Mouse (Mus musculus): ENCODE results near the gene Srrm1. TPM values are rescaled to one million over a fixed set of nuclear protein-coding genes. Genes with fewer than 3 reads are reported as not detected.

Srrm1 gene
- polyA plus RNA-seq, 1 experiment from 2014 or later = 174 TPM

GRCm38 (mm10) chr4:135352326-135353065 is 625 bp downstream of the Srrm1 start:
- H3K4me1 ChIP-seq = peaks cover 23% of the 10 kb centered on the region
- H3K4me3 ChIP-seq (replicated peaks) = peak overlapping the region; percentile 98
- no peaks in the 10 kb centered on the region for H3K27me3 ChIP-seq (replicated peaks)
- peaks cover 3% of the 10 kb centered on the region; the same call in 1 of the 2 replicates for H3K36me3 ChIP-seq
- ATAC-seq (ENCODE audit: low FRiP score) = peak; percentile 43
- under 1% methylated on average over 62 of the region's 67 CpGs for WGBS
- H3K27ac ChIP-seq (replicated peaks) = peak overlapping the region; percentile 98
- peak overlapping the region; percentile 86 for H3K4me2 ChIP-seq
- H3K9ac ChIP-seq (replicated peaks) = peak overlapping the region; percentile 98
- H3K9me3 ChIP-seq (replicated peaks) = no peaks in the 10 kb centered on the region

GRCm38 (mm10) chr4:135337376-135337942 is 15.7 kb downstream of the Srrm1 start:
- Histone ChIP-seq H3K36me3 (peaks cover 93% of the 10 kb centered on the region), H3K27me3 (replicated peaks) (no peaks in the 10 kb centered on the region), H3K4me2 (no peak overlapping the region), H3K9me3 (replicated peaks) (no peaks in the 10 kb centered on the region), H3K9ac (replicated peaks) (no peak overlapping the region), H3K4me3 (replicated peaks) (no peak overlapping the region), H3K4me1 (no peaks in the 10 kb centered on the region), H3K27ac (replicated peaks) (no peak overlapping the region)
- no peak for ATAC-seq (ENCODE audit: low FRiP score)
- WGBS = 76% methylated on average over 14 of the region's 14 CpGs

- Histone ChIP-seq H3K36me3 (peaks cover 93% of the 10 kb centered on the region), H3K4me1 (no peaks in the 10 kb centered on the region), H3K9ac (replicated peaks) (no peak overlapping the region), H3K4me2 (no peak overlapping the region), H3K27me3 (replicated peaks) (no peaks in the 10 kb centered on the region), H3K9me3 (replicated peaks) (no peaks in the 10 kb centered on the region), H3K4me3 (replicated peaks) (no peak overlapping the region), H3K27ac (replicated peaks) (no peak overlapping the region)
- WGBS = 93% methylated on average over 3 of the region's 3 CpGs
- ATAC-seq (ENCODE audit: low FRiP score) = no peak
These were observed 17.1 kb downstream of the Srrm1 start for GRCm38 (mm10) chr4:135336023-135336357.

GRCm38 (mm10) chr4:135335327-135336022 is 17.6 kb downstream of the Srrm1 start:
- ATAC-seq (ENCODE audit: low FRiP score) = no peak
- Histone ChIP-seq H3K9ac (replicated peaks) (no peak overlapping the region), H3K4me3 (replicated peaks) (no peak overlapping the region), H3K27me3 (replicated peaks) (no peaks in the 10 kb centered on the region), H3K4me2 (no peak overlapping the region), H3K36me3 (peaks cover 91% of the 10 kb centered on the region), H3K9me3 (replicated peaks) (no peaks in the 10 kb centered on the region), H3K4me1 (no peaks in the 10 kb centered on the region), H3K27ac (replicated peaks) (no peak overlapping the region)
- 84% methylated on average over 9 of the region's 9 CpGs for WGBS

- Histone ChIP-seq H3K4me2 (no peak overlapping the region), H3K4me1 (no peaks in the 10 kb centered on the region), H3K36me3 (peaks cover 93% of the 10 kb centered on the region), H3K9me3 (replicated peaks) (no peaks in the 10 kb centered on the region), H3K27me3 (replicated peaks) (no peaks in the 10 kb centered on the region), H3K4me3 (replicated peaks) (no peak overlapping the region), H3K9ac (replicated peaks) (no peak overlapping the region), H3K27ac (replicated peaks) (no peak overlapping the region)
- 92% methylated on average over 3 of the region's 3 CpGs for WGBS
- ATAC-seq (ENCODE audit: low FRiP score) = no peak
These were observed 26.7 kb downstream of the Srrm1 start for GRCm38 (mm10) chr4:135326469-135326868.

GRCm38 (mm10) chr4:135326046-135326445 is 27.1 kb downstream of the Srrm1 start:
- H3K36me3 ChIP-seq = peaks cover 93% of the 10 kb centered on the region
- no peaks in the 10 kb centered on the region for H3K4me1 ChIP-seq
- H3K4me2 ChIP-seq = no peak overlapping the region
- no peak overlapping the region for H3K27ac ChIP-seq (replicated peaks)
- ATAC-seq (ENCODE audit: low FRiP score) = no peak
- H3K9me3 ChIP-seq (replicated peaks) = no peaks in the 10 kb centered on the region
- H3K4me3 ChIP-seq (replicated peaks) = no peak overlapping the region
- H3K27me3 ChIP-seq (replicated peaks) = no peaks in the 10 kb centered on the region
- H3K9ac ChIP-seq (replicated peaks) = no peak overlapping the region

- ATAC-seq (ENCODE audit: low FRiP score) = no peak
- 87% methylated on average over 8 of the region's 8 CpGs for WGBS
- no peak overlapping the region for H3K4me3 ChIP-seq (replicated peaks)
- H3K4me2 ChIP-seq = no peak overlapping the region
- no peaks in the 10 kb centered on the region for H3K27me3 ChIP-seq (replicated peaks)
- H3K27ac ChIP-seq (replicated peaks) = no peak overlapping the region
- no peaks in the 10 kb centered on the region for H3K9me3 ChIP-seq (replicated peaks)
- H3K9ac ChIP-seq (replicated peaks) = no peak overlapping the region
- H3K36me3 ChIP-seq = peaks cover 90% of the 10 kb centered on the region
- no peaks in the 10 kb centered on the region for H3K4me1 ChIP-seq
These were observed 30.1 kb downstream of the Srrm1 start for GRCm38 (mm10) chr4:135323021-135323420.

- Histone ChIP-seq H3K9ac (replicated peaks) (no peak overlapping the region), H3K4me3 (replicated peaks) (no peak overlapping the region), H3K4me2 (no peak overlapping the region), H3K27ac (replicated peaks) (no peak overlapping the region), H3K4me1 (peaks cover 5% of the 10 kb centered on the region; the same call in 1 of the 2 replicates), H3K27me3 (replicated peaks) (no peaks in the 10 kb centered on the region), H3K36me3 (peaks cover 73% of the 10 kb centered on the region), H3K9me3 (replicated peaks) (no peaks in the 10 kb centered on the region)
- ATAC-seq (ENCODE audit: low FRiP score) = peak; percentile 85; the same call in 1 of the 2 replicates
- WGBS = 25% methylated on average over 2 of the region's 2 CpGs
These were observed 35.2 kb downstream of the Srrm1 start for GRCm38 (mm10) chr4:135317966-135318365.

- H3K4me1 ChIP-seq = peaks cover 5% of the 10 kb centered on the region; the same call in 1 of the 2 replicates
- H3K27ac ChIP-seq (replicated peaks) = no peak overlapping the region
- no peak for ATAC-seq (ENCODE audit: low FRiP score)
- H3K9ac ChIP-seq (replicated peaks) = no peak overlapping the region
- H3K4me3 ChIP-seq (replicated peaks) = no peak overlapping the region
- H3K4me2 ChIP-seq = no peak overlapping the region
- 92% methylated on average over 4 of the region's 4 CpGs for WGBS
- H3K36me3 ChIP-seq = peaks cover 68% of the 10 kb centered on the region
- H3K9me3 ChIP-seq (replicated peaks) = no peaks in the 10 kb centered on the region
- no peaks in the 10 kb centered on the region for H3K27me3 ChIP-seq (replicated peaks)
These were observed 35.6 kb downstream of the Srrm1 start for GRCm38 (mm10) chr4:135317539-135317938.

GRCm38 (mm10) chr4:135315287-135315686 is 37.8 kb downstream of the Srrm1 start:
- H3K27me3 ChIP-seq (replicated peaks) = no peaks in the 10 kb centered on the region
- 96% methylated on average over 9 of the region's 9 CpGs for WGBS
- H3K9ac ChIP-seq (replicated peaks) = no peak overlapping the region
- peaks cover 47% of the 10 kb centered on the region for H3K36me3 ChIP-seq
- no peak overlapping the region for H3K4me2 ChIP-seq
- no peak for ATAC-seq (ENCODE audit: low FRiP score)
- H3K9me3 ChIP-seq (replicated peaks) = no peaks in the 10 kb centered on the region
- H3K27ac ChIP-seq (replicated peaks) = no peak overlapping the region
- peaks cover 5% of the 10 kb centered on the region; the same call in 1 of the 2 replicates for H3K4me1 ChIP-seq
- H3K4me3 ChIP-seq (replicated peaks) = no peak overlapping the region

- Histone ChIP-seq H3K27me3 (replicated peaks) (no peaks in the 10 kb centered on the region), H3K4me2 (no peak overlapping the region), H3K36me3 (peaks cover 40% of the 10 kb centered on the region), H3K4me1 (peaks cover 5% of the 10 kb centered on the region; the same call in 1 of the 2 replicates), H3K9me3 (replicated peaks) (no peaks in the 10 kb centered on the region), H3K9ac (replicated peaks) (no peak overlapping the region), H3K4me3 (replicated peaks) (no peak overlapping the region), H3K27ac (replicated peaks) (no peak overlapping the region)
- no peak for ATAC-seq (ENCODE audit: low FRiP score)
- WGBS = 87% methylated on average over 11 of the region's 11 CpGs
These were observed 38.7 kb downstream of the Srrm1 start for GRCm38 (mm10) chr4:135314419-135314832.
